Comparison of ENCODE assay signal across 8 mouse cellular contexts in genomic region chr12:52835291-52835742, GRCm38 (mm10).
DNase-seq lines count a peak whose midpoint lies in the region; ATAC-seq and TF ChIP-seq lines count a peak whose summit lies in the region.

No protein-coding gene starts in this region.

- no peak for ATAC-seq in cerebellum, adult (ENCODE audit: insufficient number of reproducible peaks, low FRiP score, low TSS enrichment)
- peak; percentile 58 for ATAC-seq in Patski
- ATAC-seq in forebrain, postnatal 0 days, result peak; percentile 40

- POLR2A ChIA-PET in Patski (lab: Charles Lee), result interaction anchor here (0.6 to 0.7 kb wide), 2 partner anchors 18 to 924 kb away, joined by 3 to 6 read pairs; no protein-coding TSS in a partner anchor

- TF ChIP-seq CTCF in Patski (IDR thresholded peaks at IDR 0.05), result no peak
- no peak for TF ChIP-seq CTCF in forebrain, postnatal 0 days (IDR thresholded peaks at IDR 0.05; ENCODE audit: low read depth)
- TF ChIP-seq CTCF in thymus, adult 2 months (IDR thresholded peaks at IDR 0.05; ENCODE audit: borderline replicate concordance, control insufficient read depth, extremely low read depth, insufficient read depth, low read length, poor library complexity), result no peak

- H3K4me3 ChIP-seq in forebrain, postnatal 0 days (ENCODE audit: low read depth, low read length), result no peak overlapping the region
- H3K4me3 ChIP-seq in thymus, adult 2 months (ENCODE audit: control insufficient read depth, insufficient read depth, low read length), result no peak overlapping the region

- H3K36me3 ChIP-seq in forebrain, postnatal 0 days (ENCODE audit: insufficient read depth), result no peaks in the 10 kb centered on the region
- no peaks in the 10 kb centered on the region for H3K36me3 ChIP-seq in thymus, adult 2 months (ENCODE audit: control insufficient read depth, insufficient read depth, low read length)

- H3K27me3 ChIP-seq in Patski, result no peaks in the 10 kb centered on the region
- no peaks in the 10 kb centered on the region for H3K27me3 ChIP-seq in forebrain, postnatal 0 days (ENCODE audit: insufficient read depth, low read length)
- H3K27me3 ChIP-seq in thymus, adult 2 months (ENCODE audit: control insufficient read depth, insufficient read depth, low read length), result no peaks in the 10 kb centered on the region

- 5% methylated on average over 6 of the region's 6 CpGs for WGBS in forebrain, postnatal 0 days
- WGBS in thymus, adult 2 months, result 91% methylated on average over 6 of the region's 6 CpGs

- H3K9ac ChIP-seq in forebrain, postnatal 0 days, result no peak overlapping the region

- peak overlapping the region; percentile 19 for H3K4me2 ChIP-seq in forebrain, postnatal 0 days (ENCODE audit: low read depth)

- in situ Hi-C loops in Patski (cut with MboI; ENCODE audit: low pct_unique_long_range_greater_than_20kb), result loop anchor here (5.0 to 10.0 kb wide), 2 partner anchors 231 to 828 kb away; partner anchors contain the start of gene Dtd2

- no peaks in the 10 kb centered on the region for H3K9me3 ChIP-seq in forebrain, postnatal 0 days (ENCODE audit: low read length)

- CTCF ChIA-PET in Patski (lab: Charles Lee), result interaction anchor here (0.8 to 2.1 kb wide), 7 partner anchors 11 to 834 kb away, joined by 3 to 12 read pairs (median 4); no protein-coding TSS in a partner anchor

- no peak for TF ChIP-seq POLR2A in thymus, adult 2 months (IDR thresholded peaks at IDR 0.05; ENCODE audit: control insufficient read depth, extremely low read depth, insufficient read depth, low read length, poor library complexity)

- peak; percentile 21 for DNase-seq in cerebellum, adult 11-12 months
- peak; percentile 43 for DNase-seq in Patski (ENCODE audit: low read depth, low spot score)
- DNase-seq in forebrain, postnatal 0 days, result no peak
- DNase-seq in lung, postnatal 10 days, result peak; percentile 13
- DNase-seq in thymus, adult 2 months, result no peak
- no peak for DNase-seq in layer of hippocampus, adult 9-10 months (ENCODE audit: low spot score)
- no peak for DNase-seq in kidney, adult 8-10 months

- peaks cover 15% of the 10 kb centered on the region for H3K4me1 ChIP-seq in forebrain, postnatal 0 days (ENCODE audit: insufficient read depth)
- peaks cover 10% of the 10 kb centered on the region for H3K4me1 ChIP-seq in thymus, adult 2 months (replicated peaks; ENCODE audit: control insufficient read depth, insufficient read depth, low read length)

- H3K27ac ChIP-seq in forebrain, postnatal 0 days (ENCODE audit: low read depth, low read length), result no peak overlapping the region
- no peak overlapping the region for H3K27ac ChIP-seq in thymus, adult 2 months (ENCODE audit: control insufficient read depth, insufficient read depth, low read length)

Comparison
In these comparisons a context has a peak if more than half of its experiments do, and no peak if none do; other contexts are left out.
1. DNase-seq: peak in cerebellum, adult 11-12 months (single experiment), Patski (single experiment) and lung, postnatal 10 days (single experiment); none in forebrain, postnatal 0 days (single experiment), thymus, adult 2 months (single experiment), layer of hippocampus, adult 9-10 months (single experiment) and kidney, adult 8-10 months (0 of 2).